Mouse (Mus musculus): ENCODE results near the gene Glod4. TPM values are rescaled to one million over a fixed set of nuclear protein-coding genes. Genes with fewer than 3 reads are reported as not detected.
A peak's percentile ranks its signal among the peaks of the same experiment; 100 is the strongest.

Glod4 gene
- total and polyA plus RNA-seq, 3 experiments: 121 to 190 (median 161) TPM

GRCm38 (mm10) chr11:76150980-76151379 lies 92.5 kb downstream of the Glod4 start:
- Histone ChIP-seq H3K4me3 (replicated peaks in 1 of 3; ENCODE audit: low read depth in 2 of 3, low read length in 2 of 3, poor library complexity in 1 of 3) (no peak overlapping the region), H3K79me2 (replicated peaks; ENCODE audit: control insufficient read depth, extremely low read depth, insufficient read depth, poor library complexity, severe bottlenecking) (no peaks in the 10 kb centered on the region), H3K36me3 (replicated peaks in 1 of 2; ENCODE audit: control insufficient read depth in 1 of 2, insufficient read depth in 1 of 2, low read length in 1 of 2) (peaks cover 23 to 75% of the 10 kb centered on the region in 2 experiments), H3K27me3 (replicated peaks) (no peaks in the 10 kb centered on the region), H3K9ac (ENCODE audit: insufficient read depth, low read depth) (no peak overlapping the region), H3K4me1 (ENCODE audit: control insufficient read depth in 1 of 2, insufficient read depth in 2 of 2) (peaks cover 6 to 41% of the 10 kb centered on the region in 2 experiments), H3K27ac (ENCODE audit: insufficient read depth, low read depth) (no peak overlapping the region), H3K9me3 (replicated peaks; ENCODE audit: low read length) (no peaks in the 10 kb centered on the region), H3K4me2 (ENCODE audit: insufficient read depth, low read depth, poor library complexity, severe bottlenecking) (no peak overlapping the region)
- no peak for DNase-seq (ENCODE audit: extremely low read depth)
- in situ Hi-C loops (cut with MboI; ENCODE audit: low pct_ligation_motif_present, low pct_unique_long_range_greater_than_20kb, low sequenced_read_pairs): loop anchor here (10.0 kb wide), 1 partner anchor 126 kb away; the partner anchor contains the start of gene Rflnb
- TF ChIP-seq ETS1 (conservative IDR thresholded peaks at IDR 0.05; ENCODE audit: low read depth, low read length) (0 out of 2 replicates have a peak, but pooled peaks have one; percentile 11), EP300 (IDR thresholded peaks at IDR 0.05; ENCODE audit: low read length) (peak; percentile 80), E2F4 (IDR thresholded peaks at IDR 0.05; ENCODE audit: insufficient replicate concordance, low read depth, low read length) (no peak), JUND (conservative IDR thresholded peaks at IDR 0.05; ENCODE audit: low read depth, low read length) (peak; percentile 65), ELF1 (IDR thresholded peaks at IDR 0.05; ENCODE audit: low read depth, low read length) (no peak), USF1 (IDR thresholded peaks at IDR 0.05; ENCODE audit: low read depth, low read length) (no peak), BHLHE40 (IDR thresholded peaks at IDR 0.05; ENCODE audit: low read depth, low read length) (0 out of 2 replicates have a peak, but pooled peaks have one; percentile 24), ZNF384 (IDR thresholded peaks at IDR 0.05; ENCODE audit: low read depth, low read length) (peak; percentile 53; the same call in 1 of the 2 replicates), SMC3 (IDR thresholded peaks at IDR 0.05; ENCODE audit: low read depth, low read length) (no peak), NRF1 (IDR thresholded peaks at IDR 0.05; ENCODE audit: low read depth, low read length) (no peak), ZMIZ1 (IDR thresholded peaks at IDR 0.05; ENCODE audit: low read depth, low read length) (no peak), CHD2 (IDR thresholded peaks at IDR 0.05; ENCODE audit: low read length) (peak; percentile 24; the same call in 1 of the 2 replicates), USF2 (conservative IDR thresholded peaks at IDR 0.05; ENCODE audit: low read depth, low read length) (no peak), MYC (IDR thresholded peaks at IDR 0.05; ENCODE audit: low read depth, low read length) (peak; percentile 55; the same call in 1 of the 2 replicates), RCOR1 (conservative IDR thresholded peaks at IDR 0.05; ENCODE audit: low read depth, low read length) (0 out of 2 replicates have a peak, but pooled peaks have one; percentile 43), HCFC1 (IDR thresholded peaks at IDR 0.05; ENCODE audit: low read depth, low read length) (no peak), POLR2A (IDR thresholded peaks at IDR 0.05; ENCODE audit: low read depth, low read length) (no peak), GABPA (IDR thresholded peaks at IDR 0.05; ENCODE audit: insufficient replicate concordance, low read depth, low read length) (no peak), TCF12 (IDR thresholded peaks at IDR 0.05; ENCODE audit: low read depth, low read length) (no peak), TBP (conservative IDR thresholded peaks at IDR 0.05; ENCODE audit: low read depth, low read length) (no peak), SIN3A (IDR thresholded peaks at IDR 0.05; ENCODE audit: low read length) (peak; percentile 58; the same call in 1 of the 2 replicates), PAX5 (IDR thresholded peaks at IDR 0.05; ENCODE audit: low read length) (no peak), MAFK (IDR thresholded peaks at IDR 0.05; ENCODE audit: insufficient replicate concordance, low read length) (no peak), IRF4 (IDR thresholded peaks at IDR 0.05; ENCODE audit: low read depth, low read length) (peak; percentile 58; the same call in 1 of the 2 replicates), MAX (IDR thresholded peaks at IDR 0.05; ENCODE audit: low read length) (peak; percentile 44; the same call in 1 of the 2 replicates)
- dilution Hi-C loops (cut with MboI; ENCODE audit: extremely low pct_ligation_motif_present, extremely low pct_unique_long_range_greater_than_20kb, low sequenced_read_pairs): no loop called here

Data from CH12.LX (cell line).